Mouse (Mus musculus) liver, embryonic 14.5 days (tissue): ENCODE measurements around the gene Tmem9b. TPM values are rescaled to one million over a fixed set of nuclear protein-coding genes. Genes with fewer than 3 reads are reported as not detected.

Experiments
- ATAC-seq: fragments of 200-750 bp; cut with Nextera tagmentation; 2 replicates; pipeline ENCODE4 v1.8.0; 2017; ENCODE audit warnings: moderate number of reproducible peaks, mild to moderate bottlenecking, moderate library complexity; ENCODE audit not compliant: insufficient read depth
- DNase-seq, 3 experiments: peaks; one replicate each; pipeline ENCODE4 v3.0.0-alpha.2; 2012 to 2013; ENCODE audit warnings: low read depth in 3 of 3, low spot score in 3 of 3
- H3K27ac ChIP-seq: fragments of 300-500 bp; sonication (generic); 2 replicates; pipeline ENCODE4 v1.5.1; 2014; ENCODE audit warnings: moderate library complexity, mild to moderate bottlenecking, control low read depth, inconsistent platforms
- H3K27me3 ChIP-seq: fragments of 300-500 bp; sonication (generic); 2 replicates; pipeline ENCODE4 v1.6.1; 2014; ENCODE audit warnings: mild to moderate bottlenecking, low read length, moderate library complexity; ENCODE audit not compliant: control insufficient read depth, insufficient read depth
- H3K36me3 ChIP-seq: fragments of 300-500 bp; sonication (generic); replicated peaks from 2 replicates; pipeline ENCODE4 v1.6.1; 2014; ENCODE audit warnings: low read depth; ENCODE audit not compliant: control insufficient read depth, insufficient read depth
- H3K4me1 ChIP-seq, 2 experiments: fragments of 200-500 bp in 1 of 2; fragments of 300-500 bp in 1 of 2; sonication (generic) in 1 of 2; replicated peaks; 2 replicates each; pipeline ENCODE4 v1.6.1; 2012 to 2014; ENCODE audit warnings: antibody characterized with exemption in 1 of 2, inconsistent platforms in 1 of 2, low read length in 1 of 2; ENCODE audit not compliant: control insufficient read depth in 2 of 2, insufficient read depth in 2 of 2
- H3K4me2 ChIP-seq: fragments of 300-500 bp; sonication (generic); 2 replicates; pipeline ENCODE4 v1.6.1; 2014; ENCODE audit warnings: low read depth, mild to moderate bottlenecking, control low read depth, moderate library complexity
- H3K4me3 ChIP-seq, 2 experiments: fragments of 200-500 bp in 1 of 2; fragments of 300-500 bp in 1 of 2; sonication (generic) in 1 of 2; 2 replicates each; pipeline ENCODE4 v1.5.1; 2012 to 2014; ENCODE audit warnings: low read depth in 2 of 2, low read length in 2 of 2, mild to moderate bottlenecking in 2 of 2, control low read depth in 1 of 2, inconsistent platforms in 1 of 2, moderate library complexity in 1 of 2; ENCODE audit not compliant: insufficient read depth in 1 of 2
- H3K9ac ChIP-seq: fragments of 300-500 bp; sonication (generic); replicated peaks from 2 replicates; pipeline ENCODE4 v1.6.1; 2014; ENCODE audit warnings: mild to moderate bottlenecking, control low read depth, moderate library complexity
- H3K9me3 ChIP-seq: fragments of 300-500 bp; sonication (generic); 2 replicates; pipeline ENCODE4 v1.6.1; 2016; ENCODE audit warnings: low read length, mixed read lengths; ENCODE audit not compliant: control insufficient read depth
- CTCF ChIP-seq: IDR thresholded peaks from 2 replicates; pipeline ENCODE4 v1.5.1; 2016; ENCODE audit warnings: antibody characterized with exemption, low read depth, control low read depth
- EP300 ChIP-seq: IDR thresholded peaks from 2 replicates; pipeline ENCODE4 v1.6.1; 2016; ENCODE audit warnings: antibody characterized with exemption, low read depth
- WGBS: fragments of 180-500 bp; shearing (Covaris S2); extraction: QIAGEN DNeasy Blood & Tissue Kit; methylation state at CpG from one replicate; pipeline ENCODE4 v1.1.7; 2014; ENCODE audit not compliant: insufficient replicate concordance; 5-methylcytosine and 5-hydroxymethylcytosine counted together
- polyA plus RNA-seq, 2 experiments: library from polyadenylated mRNA; depleted of rRNA in 1 of 2; stranded (reverse) in 1 of 2; unstranded in 1 of 2; fragments of >200 nt; fragmentation: Nextera tagmentation in 1 of 2; extraction: Ambion mirVana in 1 of 2; gene quantifications; 2 replicates each; pipeline versions ENCODE4 v1.2.1 to v1.2.3; 2012 to 2014

Tmem9b gene
- polyA plus RNA-seq, 2 experiments = 15.9 to 40.8 TPM

- Histone ChIP-seq H3K9me3 (no peaks in the 10 kb centered on the region), H3K4me1 (peaks cover under 1 to 6% of the 10 kb centered on the region in 2 experiments; a peak in 3 of 4 replicates), H3K9ac (no peak overlapping the region), H3K36me3 (peaks cover 37% of the 10 kb centered on the region), H3K4me2 (no peak overlapping the region), H3K4me3 (no peak overlapping the region), H3K27ac (no peak overlapping the region), H3K27me3 (no peaks in the 10 kb centered on the region)
- 54% methylated on average over 1 of the region's 1 CpGs for WGBS
- DNase-seq (no peak), ATAC-seq (no peak)
- TF ChIP-seq EP300 = no peak
- no peak for TF ChIP-seq CTCF
These were observed 42.6 kb downstream of the Tmem9b start for GRCm38 (mm10) chr7:109710069-109710468.

GRCm38 (mm10) chr7:109708961-109709382 lies 43.7 kb downstream of the Tmem9b start:
- Histone ChIP-seq H3K9me3 (no peaks in the 10 kb centered on the region), H3K9ac (no peak overlapping the region), H3K27me3 (no peaks in the 10 kb centered on the region), H3K4me1 (peaks cover 11 to 15% of the 10 kb centered on the region in 2 experiments), H3K36me3 (peaks cover 37% of the 10 kb centered on the region), H3K27ac (no peak overlapping the region), H3K4me2 (no peak overlapping the region), H3K4me3 (no peak overlapping the region)
- WGBS = 60% methylated on average over 3 of the region's 3 CpGs
- DNase-seq = no peak
- TF ChIP-seq CTCF = no peak
- TF ChIP-seq EP300 = no peak
- ATAC-seq = no peak

- ATAC-seq (no peak), DNase-seq (peak in 2 of 3 experiments; percentile 39 to 40)
- Histone ChIP-seq H3K4me2 (no peak overlapping the region), H3K4me1 (peaks cover 16 to 25% of the 10 kb centered on the region in 2 experiments), H3K9me3 (no peaks in the 10 kb centered on the region), H3K9ac (no peak overlapping the region), H3K27ac (no peak overlapping the region), H3K36me3 (peaks cover 31% of the 10 kb centered on the region), H3K27me3 (no peaks in the 10 kb centered on the region), H3K4me3 (no peak overlapping the region)
- TF ChIP-seq EP300 = no peak
- TF ChIP-seq CTCF = peak; percentile 70
- 35% methylated on average over 4 of the region's 4 CpGs for WGBS
These were observed 45.5 kb downstream of the Tmem9b start for GRCm38 (mm10) chr7:109707023-109707785.

- Histone ChIP-seq H3K4me1 (peaks cover 16 to 26% of the 10 kb centered on the region in 2 experiments), H3K27me3 (no peaks in the 10 kb centered on the region), H3K36me3 (peaks cover 16% of the 10 kb centered on the region), H3K9ac (peak overlapping the region; percentile 89), H3K27ac (peak overlapping the region; percentile 69; the same call in 1 of the 2 replicates), H3K4me3 (peak overlapping the region; percentile 76 to 83), H3K4me2 (peak overlapping the region; percentile 92), H3K9me3 (no peaks in the 10 kb centered on the region)
- ATAC-seq = no peak
- TF ChIP-seq CTCF = no peak
- no peak for TF ChIP-seq EP300
- DNase-seq = no peak
- 36% methylated on average over 3 of the region's 3 CpGs for WGBS
These were observed 48.2 kb downstream of the Tmem9b start for GRCm38 (mm10) chr7:109704461-109704860.

- WGBS = 3% methylated on average over 17 of the region's 17 CpGs
- TF ChIP-seq CTCF (peak; percentile 7; the same call in 1 of the 2 replicates), EP300 (no peak)
- peaks cover 12% of the 10 kb centered on the region for H3K36me3 ChIP-seq
These were observed 48.7 kb downstream of the Tmem9b start for GRCm38 (mm10) chr7:109704016-109704377.

More at GRCm38 (mm10) chr7:109704016-109704377, 48.7 kb downstream of the Tmem9b start:
- peak overlapping the region; percentile 92 for H3K4me2 ChIP-seq
- H3K9me3 ChIP-seq = no peaks in the 10 kb centered on the region
- DNase-seq (peak in 2 of 3 experiments; percentile 19 to 26), ATAC-seq (peak; percentile 65)
- no peaks in the 10 kb centered on the region for H3K27me3 ChIP-seq
- peaks cover 16 to 26% of the 10 kb centered on the region in 2 experiments for H3K4me1 ChIP-seq
- peak overlapping the region; percentile 69 for H3K27ac ChIP-seq
- H3K4me3 ChIP-seq = peak overlapping the region; percentile 76 to 83
- peak overlapping the region; percentile 89 for H3K9ac ChIP-seq
